Mouse (Mus musculus) left cerebral cortex, postnatal 14 days (tissue): ENCODE data around the gene Erlin1. TPM values are rescaled to one million over a fixed set of nuclear protein-coding genes. Genes with fewer than 3 reads are reported as not detected.

ENCODE experiments used
- DNase-seq, 2 experiments: peaks; one replicate each; pipeline ENCODE4 v3.0.0; 2021 to 2022; ENCODE audit warnings: low spot score in 2 of 2, mixed read lengths in 1 of 2
- intact Hi-C: fragments of 180-260 bp; cut with DNase I; formaldehyde crosslinking; loops from one replicate; pipeline ENCODE4 v1.15.1; 2025
- long read RNA-seq, 2 experiments: library from polyadenylated mRNA; stranded (forward); transcript quantifications; one replicate each; pipeline ENCODE4 v2.0.0; 2021
- total RNA-seq, 2 experiments: library from RNA; stranded (reverse); gene quantifications; 2 replicates each; pipeline ENCODE4 v1.2.3; 2021

The Erlin1 gene
- 10 to 100 TPM; 20.1 to 23.2 TPM for total RNA-seq
- long read RNA-seq, experiment 1, transcript Erlin1-202 (12 exons, 3,136 nt) = major isoform, 8 of 23 reads
- long read RNA-seq, experiment 1, transcript Erlin1-206 (11 exons, 3,172 nt) = major isoform, 8 of 23 reads
- long read RNA-seq, experiment 1, partial matches to known transcripts = 2 of 23 reads
- long read RNA-seq, experiment 1, other reads (novel, unspliced or antisense) = 1 of 23 reads
- long read RNA-seq, experiment 2, transcript Erlin1-206 (11 exons, 3,172 nt) = major isoform, 9 of 28 reads
- long read RNA-seq, experiment 2, transcript Erlin1-202 (12 exons, 3,136 nt) = minor isoform, 8 of 28 reads
- long read RNA-seq, experiment 2, transcript Erlin1-201 (12 exons, 3,228 nt) = minor isoform, 5 of 28 reads
- long read RNA-seq, experiment 2, partial matches to known transcripts = 2 of 28 reads
- long read RNA-seq, experiment 2, other reads (novel, unspliced or antisense) = 4 of 28 reads

GRCm38 (mm10) chr19:44069121-44069913, at the start of gene Erlin1:
Gene Erlin1, minus strand, starts transcription at chr19:44069785.
- DNase-seq = peak; percentile 90 to 91
- intact Hi-C loops = no loop called here

- no peak for DNase-seq
- intact Hi-C loops = no loop called here
Measured at GRCm38 (mm10) chr19:44117793-44118192, 48.2 kb upstream of the Erlin1 start.

- DNase-seq = peak in 1 of 2 experiments; percentile 33
- intact Hi-C loops = no loop called here
Measured at GRCm38 (mm10) chr19:44111706-44112105, 42.1 kb upstream of the Erlin1 start.

GRCm38 (mm10) chr19:44110356-44110755, 40.8 kb upstream of the Erlin1 start:
- no peak for DNase-seq
- intact Hi-C loops = no loop called here

- no peak for DNase-seq
Measured at GRCm38 (mm10) chr19:44108996-44109395, 39.4 kb upstream of the Erlin1 start.

GRCm38 (mm10) chr19:44107661-44108521, 38.3 kb upstream of the Erlin1 start:
- intact Hi-C loops = no loop called here
- no peak for DNase-seq

More at GRCm38 (mm10) chr19:44108996-44109395, 39.4 kb upstream of the Erlin1 start:
- intact Hi-C loops = no loop called here

- peak; percentile 93 to 95 for DNase-seq
- intact Hi-C loops = no loop called here
Measured at GRCm38 (mm10) chr19:44106831-44107660, 37.5 kb upstream of the Erlin1 start, which contains the start of gene Chuk. Gene Chuk, minus strand, starts transcription at chr19:44107480.

- no peak for DNase-seq
- intact Hi-C loops = no loop called here
Measured at GRCm38 (mm10) chr19:44104393-44104792, 34.8 kb upstream of the Erlin1 start.

- DNase-seq = no peak
- intact Hi-C loops = no loop called here
Measured at GRCm38 (mm10) chr19:44103001-44103400, 33.4 kb upstream of the Erlin1 start.

GRCm38 (mm10) chr19:44100840-44101239, 31.3 kb upstream of the Erlin1 start:
- no peak for DNase-seq
- intact Hi-C loops = no loop called here

GRCm38 (mm10) chr19:44086278-44086677, 16.7 kb upstream of the Erlin1 start:
- DNase-seq = no peak
- intact Hi-C loops = no loop called here

GRCm38 (mm10) chr19:44080920-44081319, 11.3 kb upstream of the Erlin1 start:
- intact Hi-C loops = no loop called here
- DNase-seq = peak in 1 of 2 experiments; percentile 19

- intact Hi-C loops = no loop called here
- DNase-seq = peak in 1 of 2 experiments; percentile 23
Measured at GRCm38 (mm10) chr19:44080023-44080422, 10.4 kb upstream of the Erlin1 start.

GRCm38 (mm10) chr19:44077024-44077423, 7.4 kb upstream of the Erlin1 start:
- no peak for DNase-seq

GRCm38 (mm10) chr19:44076457-44076856, 6.9 kb upstream of the Erlin1 start:
- intact Hi-C loops = no loop called here
- DNase-seq = no peak

More at GRCm38 (mm10) chr19:44077024-44077423, 7.4 kb upstream of the Erlin1 start:
- intact Hi-C loops = no loop called here

- no peak for DNase-seq
- intact Hi-C loops = no loop called here
Measured at GRCm38 (mm10) chr19:44074986-44075385, 5.4 kb upstream of the Erlin1 start.

GRCm38 (mm10) chr19:44071166-44071565, 1.6 kb upstream of the Erlin1 start:
- intact Hi-C loops = no loop called here

GRCm38 (mm10) chr19:44069914-44070232, 288 bp upstream of the Erlin1 start:
- intact Hi-C loops = no loop called here
- no peak for DNase-seq

More at GRCm38 (mm10) chr19:44071166-44071565, 1.6 kb upstream of the Erlin1 start:
- no peak for DNase-seq

GRCm38 (mm10) chr19:44068232-44068631, 1.4 kb downstream of the Erlin1 start:
- DNase-seq = no peak
- intact Hi-C loops = no loop called here
